Mouse (Mus musculus) ovary, postnatal 14 days (tissue): ENCODE measurements around the gene Esp4.
"Not testable (repeated sequence)": the region's sequence is repeated elsewhere in the genome, so short reads cannot be mapped to it uniquely, and the experiment has no call there.

Experiments
- DNase-seq: peaks from one replicate; pipeline ENCODE4 v3.0.0; 2022; ENCODE audit warnings: low spot score

Gene Esp4

GRCm38 (mm10) chr17:40598294-40598693 is at the start of gene Esp4:
TSS of gene Esp4 (plus strand) at chr17:40598594.
- no peak for DNase-seq

DNA sequence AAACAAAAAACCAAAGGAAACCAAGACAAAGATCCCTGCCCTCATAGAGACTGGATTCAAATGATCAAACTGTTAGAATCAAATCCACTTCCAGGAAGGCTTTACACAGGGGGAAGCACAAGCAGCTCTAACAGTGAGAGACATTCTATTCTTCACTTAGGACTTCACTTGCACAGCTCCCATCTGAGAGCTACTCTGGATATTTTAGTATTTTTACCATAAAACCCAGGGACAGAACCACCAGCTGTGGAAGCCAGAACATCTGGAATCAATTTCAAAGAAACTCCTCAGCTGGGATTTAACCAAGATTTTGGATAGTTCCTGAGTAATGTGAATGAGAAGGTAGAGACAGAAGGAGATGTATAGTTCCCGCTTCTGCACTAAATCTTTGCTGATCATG is 44.9 kb upstream of the Esp4 start:
- no peak for DNase-seq

GRCm38 (mm10) chr17:40561207-40561606 is 37.2 kb upstream of the Esp4 start, which contains the start of gene Esp6:
TSS of gene Esp6 (plus strand) at chr17:40561507.
- no peak for DNase-seq

DNA sequence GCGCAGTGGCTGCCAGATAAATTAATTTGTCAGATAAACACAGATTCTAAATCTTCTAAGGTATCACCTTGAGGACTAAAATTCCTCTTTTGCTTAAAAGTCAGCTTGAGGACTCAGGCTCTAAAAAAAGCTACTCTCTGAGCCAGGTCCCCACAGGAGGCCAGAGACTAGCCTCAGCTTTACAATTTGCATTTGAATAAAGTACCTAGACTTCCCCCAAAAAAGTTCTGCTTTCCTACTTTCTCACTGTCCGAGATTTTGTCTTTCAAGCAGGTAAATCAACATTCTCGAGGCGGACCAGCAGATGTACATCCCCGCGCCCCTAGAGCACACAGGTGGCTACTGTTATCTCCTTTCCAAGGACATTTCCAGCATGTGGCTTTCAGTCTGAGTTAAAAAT is 14.5 kb upstream of the Esp4 start:
- not testable (repeated sequence) for DNase-seq

- no peak for DNase-seq
These were observed 7.1 kb upstream of the Esp4 start for GRCm38 (mm10) chr17:40591297-40591696.

- DNase-seq: not testable (repeated sequence)
These were observed 33.4 kb downstream of the Esp4 start, which contains the start of gene Esp3 for GRCm38 (mm10) chr17:40631775-40632174. TSS of gene Esp3 (plus strand) at chr17:40632075.
